Mouse (Mus musculus) cerebellum, postnatal 36 days (tissue): ENCODE measurements around the gene Fbxo28.
"Not testable (repeated sequence)": the region's sequence is repeated elsewhere in the genome, so short reads cannot be mapped to it uniquely, and the experiment has no call there.

Experiments used
- DNase-seq, 2 experiments: peaks; one replicate each; pipeline ENCODE4 v3.0.0; 2021 to 2022; ENCODE audit warnings: mixed read lengths in 2 of 2

Fbxo28 gene

GRCm38 (mm10) chr1:182340281-182340680 is 1.1 kb downstream of the Fbxo28 start:
- no peak for DNase-seq

- peak; percentile 48 to 49 for DNase-seq
These were observed 2.4 kb downstream of the Fbxo28 start for GRCm38 (mm10) chr1:182338961-182339565.

GRCm38 (mm10) chr1:182333766-182334437 is 7.5 kb downstream of the Fbxo28 start:
- DNase-seq: no peak

- no peak for DNase-seq
These were observed 9.1 kb downstream of the Fbxo28 start for GRCm38 (mm10) chr1:182332090-182333034.

GRCm38 (mm10) chr1:182325919-182326318 is 15.5 kb downstream of the Fbxo28 start:
- no peak for DNase-seq

- no peak for DNase-seq
These were observed 16.9 kb downstream of the Fbxo28 start for GRCm38 (mm10) chr1:182324552-182324951.

- DNase-seq: no peak
These were observed 18.3 kb downstream of the Fbxo28 start for GRCm38 (mm10) chr1:182323139-182323538.

GRCm38 (mm10) chr1:182314201-182314600 is 27.2 kb downstream of the Fbxo28 start:
- DNase-seq: no peak

- DNase-seq: no peak
These were observed 28.2 kb downstream of the Fbxo28 start for GRCm38 (mm10) chr1:182313181-182313580.

GRCm38 (mm10) chr1:182311376-182311775 is 30.1 kb downstream of the Fbxo28 start:
- DNase-seq: no peak

GRCm38 (mm10) chr1:182310316-182310715 is 31.1 kb downstream of the Fbxo28 start:
- DNase-seq: no peak

GRCm38 (mm10) chr1:182309403-182309802 is 32.0 kb downstream of the Fbxo28 start:
- DNase-seq: no peak

- no peak for DNase-seq
These were observed 38.5 kb downstream of the Fbxo28 start for GRCm38 (mm10) chr1:182302916-182303315.

- no peak for DNase-seq
These were observed 39.1 kb downstream of the Fbxo28 start for GRCm38 (mm10) chr1:182302176-182302870.

GRCm38 (mm10) chr1:182297821-182298220 is 43.6 kb downstream of the Fbxo28 start:
- no peak for DNase-seq

- no peak for DNase-seq
These were observed 44.2 kb downstream of the Fbxo28 start for GRCm38 (mm10) chr1:182297246-182297645.

GRCm38 (mm10) chr1:182296816-182297215 is 44.6 kb downstream of the Fbxo28 start:
- DNase-seq: no peak

GRCm38 (mm10) chr1:182296141-182296540 is 45.3 kb downstream of the Fbxo28 start:
- no peak for DNase-seq

GRCm38 (mm10) chr1:182292291-182292690 is 49.1 kb downstream of the Fbxo28 start:
- no peak for DNase-seq

GRCm38 (mm10) chr1:182290741-182291140 is 50.7 kb downstream of the Fbxo28 start:
- not testable (repeated sequence) for DNase-seq

GRCm38 (mm10) chr1:182289781-182290180 is 51.6 kb downstream of the Fbxo28 start:
- no peak for DNase-seq

- DNase-seq: no peak
These were observed 52.8 kb downstream of the Fbxo28 start for GRCm38 (mm10) chr1:182288601-182289000.

GRCm38 (mm10) chr1:182287781-182288180 is 53.6 kb downstream of the Fbxo28 start:
- DNase-seq: no peak
